ENCODE assay signal across 8 mouse cellular contexts in genomic region chr2:147876708-147877542, GRCm38 (mm10).
A peak's percentile ranks its signal among the peaks of the same experiment; 100 is the strongest.
DNase-seq lines count a peak whose midpoint lies in the region; ATAC-seq and TF ChIP-seq lines count a peak whose summit lies in the region.

No protein-coding gene starts in this region.

- peak overlapping the region; percentile 76 for H3K4me3 ChIP-seq in megakaryocyte, embryonic 14.5 days (replicated peaks)
- H3K4me3 ChIP-seq in limb, embryonic 15.5 days, result peak overlapping the region; percentile 27
- H3K4me3 ChIP-seq in stomach, embryonic 14.5 days (ENCODE audit: low read depth, low read length), result peak overlapping the region; percentile 33
- H3K4me3 ChIP-seq in kidney, adult 2 months (ENCODE audit: insufficient read depth, low read depth, low read length), result no peak overlapping the region

- WGBS in limb, embryonic 15.5 days, result 12% methylated on average over 19 of the region's 19 CpGs
- 5% methylated on average over 19 of the region's 19 CpGs for WGBS in stomach, embryonic 14.5 days
- 10% methylated on average over 19 of the region's 19 CpGs for WGBS in kidney, adult 2 months

- H3K9ac ChIP-seq in limb, embryonic 15.5 days, result 0 out of 2 replicates have a peak overlapping the region, but pooled peaks have one; percentile 14
- no peak overlapping the region; the same call in 1 of the 2 replicates for H3K9ac ChIP-seq in stomach, embryonic 14.5 days (replicated peaks; ENCODE audit: low read depth, low read length)

- no peaks in the 10 kb centered on the region for H3K9me3 ChIP-seq in megakaryocyte, embryonic 14.5 days
- H3K9me3 ChIP-seq in limb, embryonic 15.5 days, result no peaks in the 10 kb centered on the region
- H3K9me3 ChIP-seq in stomach, embryonic 14.5 days (ENCODE audit: control insufficient read depth, low read depth, low read length), result no peaks in the 10 kb centered on the region

- TF ChIP-seq POLR2A in kidney, adult 2 months (IDR thresholded peaks at IDR 0.05; ENCODE audit: low read depth, low read length), result no peak

- no peak for DNase-seq in frontal cortex, postnatal 14 days (ENCODE audit: low spot score in 2 of 2)
- DNase-seq in kidney, adult 2 months, result no peak
- DNase-seq in ovary, postnatal 10 days (ENCODE audit: low spot score), result no peak

- H3K36me3 ChIP-seq in megakaryocyte, embryonic 14.5 days (replicated peaks; ENCODE audit: low read length), result no peaks in the 10 kb centered on the region
- H3K36me3 ChIP-seq in limb, embryonic 15.5 days, result no peaks in the 10 kb centered on the region
- no peaks in the 10 kb centered on the region for H3K36me3 ChIP-seq in stomach, embryonic 14.5 days (ENCODE audit: control insufficient read depth, insufficient read depth, low read length)
- H3K36me3 ChIP-seq in kidney, adult 2 months (ENCODE audit: control insufficient read depth, insufficient read depth, low read length), result no peaks in the 10 kb centered on the region

- peak; percentile 44; the same call in 1 of the 2 replicates for ATAC-seq in frontal cortex, adult (ENCODE audit: low TSS enrichment)
- no peak for ATAC-seq in megakaryocyte, adult 5-6 weeks (ENCODE audit: poor library complexity, severe bottlenecking)
- ATAC-seq in limb, embryonic 15.5 days (ENCODE audit: insufficient number of reproducible peaks, low FRiP score, low TSS enrichment, low read depth), result no peak
- no peak for ATAC-seq in stomach, embryonic 14.5 days (ENCODE audit: insufficient number of reproducible peaks, insufficient read depth, low FRiP score, low read depth)

- H3K4me1 ChIP-seq in megakaryocyte, embryonic 14.5 days, result no peaks in the 10 kb centered on the region
- peaks cover 11% of the 10 kb centered on the region for H3K4me1 ChIP-seq in limb, embryonic 15.5 days
- H3K4me1 ChIP-seq in stomach, embryonic 14.5 days (ENCODE audit: control insufficient read depth, insufficient read depth, low read length), result peaks cover 11% of the 10 kb centered on the region; the same call in 1 of the 2 replicates
- no peaks in the 10 kb centered on the region for H3K4me1 ChIP-seq in kidney, adult 2 months (ENCODE audit: control insufficient read depth, insufficient read depth, low read length)

- no peak overlapping the region for H3K27ac ChIP-seq in limb, embryonic 15.5 days
- H3K27ac ChIP-seq in stomach, embryonic 14.5 days (ENCODE audit: low read length), result no peak overlapping the region
- no peak overlapping the region for H3K27ac ChIP-seq in kidney, adult 2 months (ENCODE audit: insufficient read depth, low read depth, low read length)

- H3K27me3 ChIP-seq in megakaryocyte, embryonic 14.5 days (replicated peaks), result no peaks in the 10 kb centered on the region
- peaks cover 3% of the 10 kb centered on the region; the same call in 1 of the 2 replicates for H3K27me3 ChIP-seq in limb, embryonic 15.5 days
- no peaks in the 10 kb centered on the region for H3K27me3 ChIP-seq in stomach, embryonic 14.5 days (ENCODE audit: control insufficient read depth, insufficient read depth, low read length)
- H3K27me3 ChIP-seq in kidney, adult 2 months (replicated peaks; ENCODE audit: control insufficient read depth, insufficient read depth, low read length), result peaks cover 4% of the 10 kb centered on the region; the same call in 1 of the 2 replicates

- no peak for TF ChIP-seq CTCF in kidney, adult 2 months (conservative IDR thresholded peaks at IDR 0.05; ENCODE audit: insufficient read depth, insufficient read length, low read depth, low read length)

- H3K4me2 ChIP-seq in limb, embryonic 15.5 days, result peak overlapping the region; percentile 46
- peak overlapping the region; percentile 67 for H3K4me2 ChIP-seq in stomach, embryonic 14.5 days (replicated peaks; ENCODE audit: low read depth, low read length)
